Mouse (Mus musculus): ENCODE results near the gene Dbh. TPM values are rescaled to one million over a fixed set of nuclear protein-coding genes. Genes with fewer than 3 reads are reported as not detected.

Dbh gene
- polyA plus RNA-seq, 1 experiment = 6.3 TPM

GRCm38 (mm10) chr2:27189994-27190393 lies 25.0 kb downstream of the Dbh start:
- WGBS = 73% methylated on average over 4 of the region's 4 CpGs

GRCm38 (mm10) chr2:27198551-27199246 lies 33.7 kb downstream of the Dbh start:
- DNase-seq = no peak
- Histone ChIP-seq H3K4me3 (replicated peaks; ENCODE audit: insufficient read depth, low read depth, low read length) (no peak overlapping the region), H3K4me1 (ENCODE audit: control insufficient read depth, insufficient read depth, low read length) (0 out of 2 replicates have a peak, but pooled peaks cover 5% of the 10 kb centered on the region), H3K27me3 (ENCODE audit: control insufficient read depth, insufficient read depth, low read length) (no peaks in the 10 kb centered on the region), H3K27ac (ENCODE audit: insufficient read depth, low read length) (no peak overlapping the region)
- WGBS = 74% methylated on average over 5 of the region's 5 CpGs
- TF ChIP-seq POLR2A (IDR thresholded peaks at IDR 0.05; ENCODE audit: borderline replicate concordance, insufficient read depth, low read length) (no peak), CTCF (IDR thresholded peaks at IDR 0.05; ENCODE audit: borderline replicate concordance, insufficient read depth, low read depth, low read length) (no peak)

More at GRCm38 (mm10) chr2:27189994-27190393, 25.0 kb downstream of the Dbh start:
- no peaks in the 10 kb centered on the region for H3K27me3 ChIP-seq (ENCODE audit: control insufficient read depth, insufficient read depth, low read length)
- no peak for DNase-seq
- no peak for TF ChIP-seq POLR2A (IDR thresholded peaks at IDR 0.05; ENCODE audit: borderline replicate concordance, insufficient read depth, low read length)
- no peak for TF ChIP-seq CTCF (IDR thresholded peaks at IDR 0.05; ENCODE audit: borderline replicate concordance, insufficient read depth, low read depth, low read length)
- H3K4me3 ChIP-seq (replicated peaks; ENCODE audit: insufficient read depth, low read depth, low read length) = no peak overlapping the region
- H3K4me1 ChIP-seq (ENCODE audit: control insufficient read depth, insufficient read depth, low read length) = no peaks in the 10 kb centered on the region
- H3K27ac ChIP-seq (ENCODE audit: insufficient read depth, low read length) = no peak overlapping the region

GRCm38 (mm10) chr2:27200586-27200985 lies 35.6 kb downstream of the Dbh start:
- Histone ChIP-seq H3K27me3 (ENCODE audit: control insufficient read depth, insufficient read depth, low read length) (no peaks in the 10 kb centered on the region), H3K4me1 (ENCODE audit: control insufficient read depth, insufficient read depth, low read length) (peaks cover 9% of the 10 kb centered on the region; the same call in 1 of the 2 replicates), H3K4me3 (replicated peaks; ENCODE audit: insufficient read depth, low read depth, low read length) (no peak overlapping the region), H3K27ac (ENCODE audit: insufficient read depth, low read length) (no peak overlapping the region)
- WGBS = 63% methylated on average over 1 of the region's 1 CpGs
- DNase-seq = no peak
- TF ChIP-seq POLR2A (IDR thresholded peaks at IDR 0.05; ENCODE audit: borderline replicate concordance, insufficient read depth, low read length) (no peak), CTCF (IDR thresholded peaks at IDR 0.05; ENCODE audit: borderline replicate concordance, insufficient read depth, low read depth, low read length) (no peak)

- Histone ChIP-seq H3K27ac (ENCODE audit: insufficient read depth, low read length) (peak overlapping the region; percentile 16; the same call in 1 of the 2 replicates), H3K27me3 (ENCODE audit: control insufficient read depth, insufficient read depth, low read length) (no peaks in the 10 kb centered on the region), H3K4me1 (ENCODE audit: control insufficient read depth, insufficient read depth, low read length) (peaks cover 33% of the 10 kb centered on the region), H3K4me3 (replicated peaks; ENCODE audit: insufficient read depth, low read depth, low read length) (no peak overlapping the region)
- no peak for TF ChIP-seq POLR2A (IDR thresholded peaks at IDR 0.05; ENCODE audit: borderline replicate concordance, insufficient read depth, low read length)
- no peak for TF ChIP-seq CTCF (IDR thresholded peaks at IDR 0.05; ENCODE audit: borderline replicate concordance, insufficient read depth, low read depth, low read length)
- peak; percentile 44 to 55 for DNase-seq
- 16% methylated on average over 10 of the region's 10 CpGs for WGBS
These were observed 40.6 kb downstream of the Dbh start for GRCm38 (mm10) chr2:27205666-27206065.

GRCm38 (mm10) chr2:27206128-27206797 lies 41.2 kb downstream of the Dbh start:
- DNase-seq = no peak
- peak overlapping the region; percentile 16; the same call in 1 of the 2 replicates for H3K27ac ChIP-seq (ENCODE audit: insufficient read depth, low read length)

GRCm38 (mm10) chr2:27207126-27207525 lies 42.1 kb downstream of the Dbh start:
- H3K27ac ChIP-seq (ENCODE audit: insufficient read depth, low read length) = no peak overlapping the region
- 94% methylated on average over 5 of the region's 5 CpGs for WGBS
- peaks cover 48% of the 10 kb centered on the region for H3K4me1 ChIP-seq (ENCODE audit: control insufficient read depth, insufficient read depth, low read length)
- no peaks in the 10 kb centered on the region for H3K27me3 ChIP-seq (ENCODE audit: control insufficient read depth, insufficient read depth, low read length)
- no peak overlapping the region for H3K4me3 ChIP-seq (replicated peaks; ENCODE audit: insufficient read depth, low read depth, low read length)
- no peak for TF ChIP-seq CTCF (IDR thresholded peaks at IDR 0.05; ENCODE audit: borderline replicate concordance, insufficient read depth, low read depth, low read length)
- TF ChIP-seq POLR2A (IDR thresholded peaks at IDR 0.05; ENCODE audit: borderline replicate concordance, insufficient read depth, low read length) = no peak
- DNase-seq = no peak

More at GRCm38 (mm10) chr2:27206128-27206797, 41.2 kb downstream of the Dbh start:
- H3K27me3 ChIP-seq (ENCODE audit: control insufficient read depth, insufficient read depth, low read length) = no peaks in the 10 kb centered on the region
- no peak overlapping the region for H3K4me3 ChIP-seq (replicated peaks; ENCODE audit: insufficient read depth, low read depth, low read length)
- no peak for TF ChIP-seq POLR2A (IDR thresholded peaks at IDR 0.05; ENCODE audit: borderline replicate concordance, insufficient read depth, low read length)
- TF ChIP-seq CTCF (IDR thresholded peaks at IDR 0.05; ENCODE audit: borderline replicate concordance, insufficient read depth, low read depth, low read length) = no peak
- WGBS = 66% methylated on average over 15 of the region's 15 CpGs
- H3K4me1 ChIP-seq (ENCODE audit: control insufficient read depth, insufficient read depth, low read length) = peaks cover 39% of the 10 kb centered on the region

- 71% methylated on average over 9 of the region's 9 CpGs for WGBS
- no peaks in the 10 kb centered on the region for H3K27me3 ChIP-seq (ENCODE audit: control insufficient read depth, insufficient read depth, low read length)
These were observed 44.3 kb downstream of the Dbh start for GRCm38 (mm10) chr2:27209370-27209769.

More at GRCm38 (mm10) chr2:27209370-27209769, 44.3 kb downstream of the Dbh start:
- no peak overlapping the region for H3K4me3 ChIP-seq (replicated peaks; ENCODE audit: insufficient read depth, low read depth, low read length)
- DNase-seq = no peak
- peaks cover 61% of the 10 kb centered on the region for H3K4me1 ChIP-seq (ENCODE audit: control insufficient read depth, insufficient read depth, low read length)
- no peak for TF ChIP-seq POLR2A (IDR thresholded peaks at IDR 0.05; ENCODE audit: borderline replicate concordance, insufficient read depth, low read length)
- no peak for TF ChIP-seq CTCF (IDR thresholded peaks at IDR 0.05; ENCODE audit: borderline replicate concordance, insufficient read depth, low read depth, low read length)
- H3K27ac ChIP-seq (ENCODE audit: insufficient read depth, low read length) = no peak overlapping the region
